Mouse (Mus musculus) embryonic fibroblast, embryonic 13.5 days (primary cell): ENCODE data around the gene Rheb.

ENCODE experiments used
- CTCF ChIP-seq: IDR thresholded peaks from 2 replicates; pipeline ENCODE4 v1.5.1; 2011; ENCODE audit warnings: mild to moderate bottlenecking, control low read depth, low read length, moderate library complexity, borderline replicate concordance; ENCODE audit not compliant: insufficient read depth
- POLR2A ChIP-seq: IDR thresholded peaks from 2 replicates; pipeline ENCODE4 v1.6.1; 2011; ENCODE audit warnings: low read depth, mild to moderate bottlenecking, control low read depth, low read length, moderate library complexity

DNA sequence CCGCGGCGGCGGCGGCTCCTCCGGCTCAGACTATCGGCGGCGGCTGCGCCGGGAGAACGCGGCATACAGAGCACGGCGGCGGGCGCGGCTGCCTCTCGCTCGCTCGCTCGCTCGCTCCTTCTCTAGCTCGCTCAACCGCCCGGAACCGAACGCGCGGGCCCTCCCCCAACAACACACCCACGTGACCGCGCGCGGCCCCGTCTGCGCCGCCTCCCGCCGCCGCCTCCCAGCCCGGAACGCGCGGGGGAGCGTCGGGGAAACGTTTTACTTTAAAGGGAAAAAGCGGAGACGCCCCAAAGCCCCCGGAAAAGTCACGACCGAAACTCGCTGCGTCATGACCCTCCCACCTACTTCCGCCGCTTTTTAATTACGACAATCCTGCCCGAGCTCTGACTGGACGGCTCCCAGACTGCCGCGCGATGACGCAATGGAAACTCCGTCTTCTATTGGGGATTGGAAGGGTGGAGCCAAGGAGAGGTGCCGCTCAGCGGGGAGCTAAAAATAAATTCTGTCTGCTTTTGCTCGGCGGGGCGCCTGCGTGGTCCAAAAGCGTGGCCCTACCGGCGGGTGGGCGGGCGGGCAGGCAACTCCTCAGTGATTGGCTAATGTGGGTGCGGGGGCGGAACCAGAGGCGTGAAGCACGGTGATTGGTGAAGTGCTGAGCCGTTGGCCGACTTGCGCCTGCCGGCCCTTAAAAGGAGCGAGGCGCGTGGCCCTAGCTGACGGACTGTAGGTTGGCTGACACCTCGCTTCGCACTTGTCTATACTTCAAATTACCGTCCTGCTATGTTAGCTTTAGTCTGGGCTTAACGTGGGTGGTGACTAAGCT, at the start of gene Rheb:
- TF ChIP-seq CTCF (no peak), POLR2A (peak; percentile 98)
